Comparison of ENCODE assay signal across 8 mouse cellular contexts in genomic region chr7:28726600-28726999, GRCm38 (mm10). TPM values are rescaled to one million over a fixed set of nuclear protein-coding genes. Genes with fewer than 3 reads are reported as not detected.
DNase-seq lines count a peak whose midpoint lies in the region; ATAC-seq and TF ChIP-seq lines count a peak whose summit lies in the region.

No protein-coding gene starts in this region.

- no peaks in the 10 kb centered on the region for H3K9me3 ChIP-seq in lung, embryonic 15.5 days

- no peak overlapping the region for H3K4me2 ChIP-seq in lung, embryonic 15.5 days

- no peak overlapping the region for H3K27ac ChIP-seq in bone marrow macrophage, adult 2 months (ENCODE audit: insufficient read depth, low read depth, low read length)
- no peak overlapping the region for H3K27ac ChIP-seq in lung, embryonic 15.5 days

- no peaks in the 10 kb centered on the region for H3K27me3 ChIP-seq in lung, embryonic 15.5 days

- WGBS in large intestine, adult 2 months, result 11% methylated on average over 14 of the region's 14 CpGs
- WGBS in lung, embryonic 15.5 days, result 11% methylated on average over 14 of the region's 14 CpGs

- peak; percentile 81 for DNase-seq in CD4-positive helper T cell, adult 2 months (ENCODE audit: low read depth, low spot score)
- DNase-seq in heart, postnatal 14 days, result peak; percentile 73 to 84
- peak; percentile 18 for DNase-seq in large intestine, adult 2 months (ENCODE audit: low read depth, low spot score)
- peak; percentile 45 for DNase-seq in ovary, adult 18-20 months (ENCODE audit: low spot score)
- DNase-seq in thymus, adult 18-20 months, result peak; percentile 43 to 47

- TF ChIP-seq CTCF in bone marrow macrophage, adult 2 months (IDR thresholded peaks at IDR 0.05; ENCODE audit: low read depth, low read length), result peak; percentile 92

- TF ChIP-seq POLR2A in bone marrow macrophage, adult 2 months (IDR thresholded peaks at IDR 0.05; ENCODE audit: borderline replicate concordance, low read depth, low read length), result no peak

- H3K4me3 ChIP-seq in bone marrow macrophage, adult 2 months (ENCODE audit: insufficient read depth, low read length), result no peak overlapping the region
- no peak overlapping the region for H3K4me3 ChIP-seq in lung, embryonic 15.5 days

- no peak overlapping the region for H3K9ac ChIP-seq in lung, embryonic 15.5 days

- H3K36me3 ChIP-seq in lung, embryonic 15.5 days, result peaks cover 20% of the 10 kb centered on the region; the same call in 1 of the 2 replicates

- intact Hi-C loops in heart, postnatal 14 days (cut with DNase I), result loop anchor here (5.0 kb wide), 1 partner anchor 279 kb away; no protein-coding TSS in a partner anchor

- H3K4me1 ChIP-seq in bone marrow macrophage, adult 2 months (ENCODE audit: control insufficient read depth, insufficient read depth, low read length), result no peaks in the 10 kb centered on the region
- H3K4me1 ChIP-seq in lung, embryonic 15.5 days, result 0 out of 2 replicates have a peak, but pooled peaks cover 3% of the 10 kb centered on the region

- peak; percentile 53; the same call in 1 of the 2 replicates for ATAC-seq in erythroblast, adult 5-6 weeks (replicated peaks; ENCODE audit: low FRiP score, poor library complexity, severe bottlenecking)
- 0 out of 2 replicates have a peak, but pooled peaks have one; percentile 60 for ATAC-seq in lung, embryonic 15.5 days (ENCODE audit: borderline replicate concordance, extremely low read depth, low FRiP score, low TSS enrichment)

RNA-seq across cellular contexts. Expression of gene Fbxo17, which starts 10.0 kb away (rescaled TPM):
- polyA plus RNA-seq in bone marrow macrophage, adult 2 months (2012; ENCODE audit: insufficient read depth, insufficient read length, missing spikeins), result 0.47 and 0.92 TPM in 2 replicates
- total RNA-seq in erythroblast, adult 5-6 weeks (2015; ENCODE audit: low replicate concordance), result 1.3 TPM in 1 of 2 replicates, not detected in the other
- 2.4 TPM in 1 of 2 replicates, not detected in the other for total RNA-seq in erythroblast, adult 5-6 weeks (2017; ENCODE audit: low replicate concordance)
- under 1 TPM; 0.44 to 0.74 TPM for total RNA-seq in heart, postnatal 14 days (2021)
- 0.89 TPM in 2 replicates for polyA plus RNA-seq in large intestine, adult 2 months (2012; rRNA removed)
- 15.6 and 16.3 TPM in 2 replicates for polyA plus RNA-seq in lung, embryonic 15.5 days (2015; fragmentation: Nextera tagmentation; extraction: Ambion mirVana)

RNA-seq across cellular contexts. Expression of gene Mrps12, which starts 15.0 kb away (rescaled TPM):
- polyA plus RNA-seq in bone marrow macrophage, adult 2 months (2012; ENCODE audit: insufficient read depth, insufficient read length, missing spikeins), result 39.5 and 50.6 TPM in 2 replicates
- 31.1 and 44.8 TPM in 2 replicates for total RNA-seq in erythroblast, adult 5-6 weeks (2015; ENCODE audit: low replicate concordance)
- total RNA-seq in erythroblast, adult 5-6 weeks (2017; ENCODE audit: low replicate concordance), result 6.1 and 8.1 TPM in 2 replicates
- 10 to 100 TPM; 55.6 to 55.9 TPM for total RNA-seq in heart, postnatal 14 days (2021)
- polyA plus RNA-seq in large intestine, adult 2 months (2012; rRNA removed), result 67.1 and 70.6 TPM in 2 replicates
- 116 and 124 TPM in 2 replicates for polyA plus RNA-seq in lung, embryonic 15.5 days (2015; fragmentation: Nextera tagmentation; extraction: Ambion mirVana)

RNA-seq across cellular contexts. Expression of gene Sars2, which starts 15.2 kb away (rescaled TPM):
- 7.2 and 8.2 TPM in 2 replicates for polyA plus RNA-seq in bone marrow macrophage, adult 2 months (2012; ENCODE audit: insufficient read depth, insufficient read length, missing spikeins)
- 0.84 TPM in 1 of 2 replicates, not detected in the other for total RNA-seq in erythroblast, adult 5-6 weeks (2015; ENCODE audit: low replicate concordance)
- total RNA-seq in erythroblast, adult 5-6 weeks (2017; ENCODE audit: low replicate concordance), result 1.8 and 4.3 TPM in 2 replicates
- total RNA-seq in heart, postnatal 14 days (2021), result 10 to 100 TPM; 14.1 to 16.3 TPM
- polyA plus RNA-seq in large intestine, adult 2 months (2012; rRNA removed), result 25.0 and 27.4 TPM in 2 replicates
- 27.2 and 27.7 TPM in 2 replicates for polyA plus RNA-seq in lung, embryonic 15.5 days (2015; fragmentation: Nextera tagmentation; extraction: Ambion mirVana)

RNA-seq across cellular contexts. Expression of gene Ccer2, which starts 29.4 kb away (rescaled TPM):
- polyA plus RNA-seq in bone marrow macrophage, adult 2 months (2012; ENCODE audit: insufficient read depth, insufficient read length, missing spikeins), result not detected in 2 replicates
- total RNA-seq in erythroblast, adult 5-6 weeks (2015; ENCODE audit: low replicate concordance), result not detected in 2 replicates
- total RNA-seq in erythroblast, adult 5-6 weeks (2017; ENCODE audit: low replicate concordance), result not detected in 2 replicates
- not detected for total RNA-seq in heart, postnatal 14 days (2021)
- polyA plus RNA-seq in large intestine, adult 2 months (2012; rRNA removed), result not detected in 2 replicates
- not detected in 2 replicates for polyA plus RNA-seq in lung, embryonic 15.5 days (2015; fragmentation: Nextera tagmentation; extraction: Ambion mirVana)

RNA-seq across cellular contexts. Expression of gene Fbxo27, which starts 34.0 kb away (rescaled TPM):
- polyA plus RNA-seq in bone marrow macrophage, adult 2 months (2012; ENCODE audit: insufficient read depth, insufficient read length, missing spikeins), result not detected in 2 replicates
- total RNA-seq in erythroblast, adult 5-6 weeks (2015; ENCODE audit: low replicate concordance), result 1.7 TPM in 1 of 2 replicates, not detected in the other
- total RNA-seq in erythroblast, adult 5-6 weeks (2017; ENCODE audit: low replicate concordance), result 0.28 TPM in 1 of 2 replicates, not detected in the other
- total RNA-seq in heart, postnatal 14 days (2021), result under 1 TPM; 0.17 to 0.62 TPM
- polyA plus RNA-seq in large intestine, adult 2 months (2012; rRNA removed), result 1.6 and 1.8 TPM in 2 replicates
- 6.3 and 6.5 TPM in 2 replicates for polyA plus RNA-seq in lung, embryonic 15.5 days (2015; fragmentation: Nextera tagmentation; extraction: Ambion mirVana)

Comparison
In these comparisons a context has a peak if more than half of its experiments do, and no peak if none do; other contexts are left out.
1. DNase-seq: peak in every context shown above with its lines; median percentile 81 in CD4-positive helper T cell, adult 2 months; 78 in heart, postnatal 14 days; 45 in ovary, adult 18-20 months; 45 in thymus, adult 18-20 months; 18 in large intestine, adult 2 months.